Mouse (Mus musculus): ENCODE data around the gene Anapc7. TPM values are rescaled to one million over a fixed set of nuclear protein-coding genes. Genes with fewer than 3 reads are reported as not detected.

Anapc7 gene
- polyA plus RNA-seq, 1 experiment from 2014 or later: 27.2 TPM

GRCm38 (mm10) chr5:122444492-122444891 lies 23.0 kb downstream of the Anapc7 start:
- DNase-seq (ENCODE audit: low spot score) (no peak), ATAC-seq (ENCODE audit: low FRiP score) (no peak)
- Histone ChIP-seq H3K27me3 (ENCODE audit: control insufficient read depth, insufficient read depth, low read length) (no peaks in the 10 kb centered on the region), H3K36me3 (replicated peaks; ENCODE audit: control insufficient read depth, insufficient read depth) (peaks cover 78% of the 10 kb centered on the region), H3K4me2 (replicated peaks) (no peak overlapping the region), H3K9ac (no peak overlapping the region), H3K4me1 (replicated peaks; ENCODE audit: control insufficient read depth, insufficient read depth, low read length) (no peaks in the 10 kb centered on the region), H3K9me3 (ENCODE audit: control insufficient read depth, low read length) (no peaks in the 10 kb centered on the region), H3K4me3 (replicated peaks; ENCODE audit: low read length) (no peak overlapping the region), H3K27ac (no peak overlapping the region)
- 94% methylated on average over 10 of the region's 10 CpGs for WGBS

- no peak for DNase-seq (ENCODE audit: low spot score)
- no peaks in the 10 kb centered on the region for H3K9me3 ChIP-seq (ENCODE audit: control insufficient read depth, low read length)
- H3K27me3 ChIP-seq (ENCODE audit: control insufficient read depth, insufficient read depth, low read length): no peaks in the 10 kb centered on the region
- no peak overlapping the region for H3K4me3 ChIP-seq (replicated peaks; ENCODE audit: low read length)
- ATAC-seq (ENCODE audit: low FRiP score): no peak
- H3K36me3 ChIP-seq (replicated peaks; ENCODE audit: control insufficient read depth, insufficient read depth): peaks cover 72% of the 10 kb centered on the region
- 91% methylated on average over 11 of the region's 11 CpGs for WGBS
- H3K27ac ChIP-seq: no peak overlapping the region
- no peak overlapping the region for H3K4me2 ChIP-seq (replicated peaks)
- H3K4me1 ChIP-seq (replicated peaks; ENCODE audit: control insufficient read depth, insufficient read depth, low read length): no peaks in the 10 kb centered on the region
- H3K9ac ChIP-seq: no peak overlapping the region
Observed at GRCm38 (mm10) chr5:122445051-122445610, 23.6 kb downstream of the Anapc7 start.

- DNase-seq (ENCODE audit: low spot score): no peak
- no peak overlapping the region for H3K4me3 ChIP-seq (replicated peaks; ENCODE audit: low read length)
- H3K4me2 ChIP-seq (replicated peaks): no peak overlapping the region
- H3K27ac ChIP-seq: no peak overlapping the region
- 92% methylated on average over 8 of the region's 8 CpGs for WGBS
- no peak for ATAC-seq (ENCODE audit: low FRiP score)
- peaks cover 56% of the 10 kb centered on the region for H3K36me3 ChIP-seq (replicated peaks; ENCODE audit: control insufficient read depth, insufficient read depth)
- H3K4me1 ChIP-seq (replicated peaks; ENCODE audit: control insufficient read depth, insufficient read depth, low read length): no peaks in the 10 kb centered on the region
- no peak overlapping the region for H3K9ac ChIP-seq
- no peaks in the 10 kb centered on the region for H3K27me3 ChIP-seq (ENCODE audit: control insufficient read depth, insufficient read depth, low read length)
- H3K9me3 ChIP-seq (ENCODE audit: control insufficient read depth, low read length): no peaks in the 10 kb centered on the region
Observed at GRCm38 (mm10) chr5:122447857-122448256, 26.4 kb downstream of the Anapc7 start.

DNA sequence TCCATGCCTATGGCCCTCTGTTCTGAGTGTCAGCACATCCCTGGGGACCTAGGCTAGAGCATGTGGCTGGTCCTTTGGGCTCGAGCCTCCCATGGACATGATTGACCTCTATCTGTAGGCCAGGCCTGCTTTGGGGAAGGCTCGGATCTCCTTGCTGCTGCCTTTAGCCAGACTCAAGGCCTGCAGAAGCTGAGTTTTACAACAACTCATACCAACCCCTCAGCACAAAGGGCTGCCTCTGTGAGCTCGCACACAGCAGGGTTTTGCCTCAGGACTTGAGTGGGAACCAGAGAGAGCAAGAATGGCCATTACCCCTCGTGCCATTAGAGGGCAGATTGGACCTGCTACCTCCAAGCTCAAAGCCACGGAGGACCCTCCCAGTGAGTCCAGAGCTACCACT lies 27.4 kb downstream of the Anapc7 start:
- DNase-seq (ENCODE audit: low spot score) (no peak), ATAC-seq (ENCODE audit: low FRiP score) (no peak)
- Histone ChIP-seq H3K9me3 (ENCODE audit: control insufficient read depth, low read length) (no peaks in the 10 kb centered on the region), H3K27ac (no peak overlapping the region), H3K4me1 (replicated peaks; ENCODE audit: control insufficient read depth, insufficient read depth, low read length) (no peaks in the 10 kb centered on the region), H3K4me2 (replicated peaks) (no peak overlapping the region), H3K9ac (no peak overlapping the region), H3K4me3 (replicated peaks; ENCODE audit: low read length) (no peak overlapping the region), H3K36me3 (replicated peaks; ENCODE audit: control insufficient read depth, insufficient read depth) (peaks cover 56% of the 10 kb centered on the region), H3K27me3 (ENCODE audit: control insufficient read depth, insufficient read depth, low read length) (no peaks in the 10 kb centered on the region)
- 84% methylated on average over 5 of the region's 5 CpGs for WGBS

- H3K9me3 ChIP-seq (ENCODE audit: control insufficient read depth, low read length): no peaks in the 10 kb centered on the region
Observed at GRCm38 (mm10) chr5:122449946-122450345, 28.5 kb downstream of the Anapc7 start.

DNA sequence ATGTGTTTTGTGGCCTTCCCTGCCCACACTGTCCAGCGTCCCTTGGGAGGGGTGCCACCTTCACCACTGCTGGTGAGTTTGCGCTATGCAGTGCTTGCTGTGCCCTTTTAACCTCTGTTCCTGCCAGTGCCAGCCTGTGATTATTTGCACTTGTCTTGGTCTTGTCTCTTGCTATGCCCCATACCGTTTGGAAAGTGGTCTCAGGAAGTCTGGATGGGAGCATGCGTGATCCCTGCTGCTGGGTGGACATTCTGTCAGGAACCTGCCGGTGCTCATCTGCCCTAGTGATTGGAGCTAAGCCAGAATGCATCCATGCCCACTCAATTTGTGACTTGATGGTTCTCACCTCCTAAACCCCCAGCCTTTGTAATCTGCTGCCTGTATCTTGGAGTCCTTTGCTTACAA lies 29.4 kb downstream of the Anapc7 start:
- no peak for DNase-seq (ENCODE audit: low spot score)
- ATAC-seq (ENCODE audit: low FRiP score): no peak
- Histone ChIP-seq H3K4me2 (replicated peaks) (no peak overlapping the region), H3K9ac (no peak overlapping the region), H3K27ac (no peak overlapping the region), H3K27me3 (ENCODE audit: control insufficient read depth, insufficient read depth, low read length) (no peaks in the 10 kb centered on the region), H3K4me1 (replicated peaks; ENCODE audit: control insufficient read depth, insufficient read depth, low read length) (no peaks in the 10 kb centered on the region), H3K9me3 (ENCODE audit: control insufficient read depth, low read length) (no peaks in the 10 kb centered on the region), H3K4me3 (replicated peaks; ENCODE audit: low read length) (no peak overlapping the region), H3K36me3 (replicated peaks; ENCODE audit: control insufficient read depth, insufficient read depth) (peaks cover 56% of the 10 kb centered on the region)
- WGBS: 74% methylated on average over 5 of the region's 5 CpGs

More at GRCm38 (mm10) chr5:122449946-122450345, 28.5 kb downstream of the Anapc7 start:
- Histone ChIP-seq H3K9ac (no peak overlapping the region), H3K27me3 (ENCODE audit: control insufficient read depth, insufficient read depth, low read length) (no peaks in the 10 kb centered on the region), H3K36me3 (replicated peaks; ENCODE audit: control insufficient read depth, insufficient read depth) (peaks cover 56% of the 10 kb centered on the region), H3K4me1 (replicated peaks; ENCODE audit: control insufficient read depth, insufficient read depth, low read length) (no peaks in the 10 kb centered on the region), H3K4me3 (replicated peaks; ENCODE audit: low read length) (no peak overlapping the region), H3K4me2 (replicated peaks) (no peak overlapping the region), H3K27ac (no peak overlapping the region)
- DNase-seq (ENCODE audit: low spot score) (no peak), ATAC-seq (ENCODE audit: low FRiP score) (no peak)
- 29% methylated on average over 7 of the region's 7 CpGs for WGBS

GRCm38 (mm10) chr5:122451324-122451723 lies 29.8 kb downstream of the Anapc7 start:
- H3K4me3 ChIP-seq (replicated peaks; ENCODE audit: low read length): no peak overlapping the region
- H3K9ac ChIP-seq: no peak overlapping the region
- H3K9me3 ChIP-seq (ENCODE audit: control insufficient read depth, low read length): no peaks in the 10 kb centered on the region
- H3K4me2 ChIP-seq (replicated peaks): no peak overlapping the region
- DNase-seq (ENCODE audit: low spot score) (no peak), ATAC-seq (ENCODE audit: low FRiP score) (no peak)
- no peaks in the 10 kb centered on the region for H3K4me1 ChIP-seq (replicated peaks; ENCODE audit: control insufficient read depth, insufficient read depth, low read length)
- H3K27me3 ChIP-seq (ENCODE audit: control insufficient read depth, insufficient read depth, low read length): no peaks in the 10 kb centered on the region
- H3K36me3 ChIP-seq (replicated peaks; ENCODE audit: control insufficient read depth, insufficient read depth): peaks cover 56% of the 10 kb centered on the region
- WGBS: 92% methylated on average over 5 of the region's 5 CpGs
- no peak overlapping the region for H3K27ac ChIP-seq

- DNase-seq (ENCODE audit: low spot score) (no peak), ATAC-seq (ENCODE audit: low FRiP score) (no peak)
- Histone ChIP-seq H3K9ac (no peak overlapping the region), H3K4me2 (replicated peaks) (no peak overlapping the region), H3K4me1 (replicated peaks; ENCODE audit: control insufficient read depth, insufficient read depth, low read length) (no peaks in the 10 kb centered on the region), H3K4me3 (replicated peaks; ENCODE audit: low read length) (no peak overlapping the region), H3K9me3 (ENCODE audit: control insufficient read depth, low read length) (no peaks in the 10 kb centered on the region), H3K36me3 (replicated peaks; ENCODE audit: control insufficient read depth, insufficient read depth) (peaks cover 56% of the 10 kb centered on the region), H3K27ac (no peak overlapping the region), H3K27me3 (ENCODE audit: control insufficient read depth, insufficient read depth, low read length) (no peaks in the 10 kb centered on the region)
- WGBS: 84% methylated on average over 7 of the region's 7 CpGs
Observed at GRCm38 (mm10) chr5:122452194-122452593, 30.7 kb downstream of the Anapc7 start.

DNA sequence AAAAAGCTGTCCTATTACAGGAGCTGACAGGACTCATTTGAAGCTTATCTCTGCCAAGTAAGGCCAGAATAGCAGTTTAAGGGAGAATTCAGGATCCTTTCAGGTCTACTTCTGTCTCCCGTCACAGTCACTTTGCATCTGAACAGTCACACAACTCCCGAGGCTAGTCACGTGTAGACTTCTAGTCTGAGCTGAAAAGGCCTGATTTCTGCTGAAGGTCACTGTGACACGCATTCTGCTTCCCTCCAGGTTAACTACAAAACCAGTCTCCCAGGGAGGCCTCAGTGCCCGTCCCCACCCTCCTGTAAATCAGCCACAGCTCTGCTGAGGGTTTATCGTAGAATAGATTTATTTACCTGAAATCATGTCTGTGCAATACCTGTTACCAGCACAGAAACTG lies 31.7 kb downstream of the Anapc7 start:
- Histone ChIP-seq H3K9me3 (ENCODE audit: control insufficient read depth, low read length) (no peaks in the 10 kb centered on the region), H3K36me3 (replicated peaks; ENCODE audit: control insufficient read depth, insufficient read depth) (peaks cover 65% of the 10 kb centered on the region), H3K4me1 (replicated peaks; ENCODE audit: control insufficient read depth, insufficient read depth, low read length) (no peaks in the 10 kb centered on the region), H3K27me3 (ENCODE audit: control insufficient read depth, insufficient read depth, low read length) (no peaks in the 10 kb centered on the region), H3K4me2 (replicated peaks) (no peak overlapping the region), H3K27ac (no peak overlapping the region), H3K9ac (no peak overlapping the region), H3K4me3 (replicated peaks; ENCODE audit: low read length) (no peak overlapping the region)
- WGBS: 79% methylated on average over 6 of the region's 6 CpGs
- DNase-seq (ENCODE audit: low spot score) (no peak), ATAC-seq (ENCODE audit: low FRiP score) (no peak)

GRCm38 (mm10) chr5:122454442-122454841 lies 32.9 kb downstream of the Anapc7 start:
- no peak for DNase-seq (ENCODE audit: low spot score)
- no peak overlapping the region for H3K27ac ChIP-seq
- WGBS: 89% methylated on average over 4 of the region's 4 CpGs

More at GRCm38 (mm10) chr5:122454442-122454841, 32.9 kb downstream of the Anapc7 start:
- Histone ChIP-seq H3K9me3 (ENCODE audit: control insufficient read depth, low read length) (no peaks in the 10 kb centered on the region), H3K27me3 (ENCODE audit: control insufficient read depth, insufficient read depth, low read length) (no peaks in the 10 kb centered on the region), H3K9ac (no peak overlapping the region), H3K4me3 (replicated peaks; ENCODE audit: low read length) (no peak overlapping the region), H3K4me2 (replicated peaks) (no peak overlapping the region), H3K36me3 (replicated peaks; ENCODE audit: control insufficient read depth, insufficient read depth) (peaks cover 77% of the 10 kb centered on the region), H3K4me1 (replicated peaks; ENCODE audit: control insufficient read depth, insufficient read depth, low read length) (no peaks in the 10 kb centered on the region)
- no peak for ATAC-seq (ENCODE audit: low FRiP score)

Measured in hindbrain, embryonic 14.5 days (tissue).